Mouse (Mus musculus) kidney, adult 9 months (tissue): ENCODE results near the gene Rhox2h.
A peak's percentile ranks its signal among the peaks of the same experiment; 100 is the strongest.
"Not testable (repeated sequence)": the region's sequence is repeated elsewhere in the genome, so short reads cannot be mapped to it uniquely, and the experiment has no call there.

Experiments
- DNase-seq: peaks from one replicate; pipeline ENCODE4 v3.0.0; 2022

The Rhox2h gene

GRCm38 (mm10) chrX:37673177-37673576, at the start of gene Rhox2h:
TSS of gene Rhox2h (minus strand) at chrX:37673277.
- not testable (repeated sequence) for DNase-seq

DNA sequence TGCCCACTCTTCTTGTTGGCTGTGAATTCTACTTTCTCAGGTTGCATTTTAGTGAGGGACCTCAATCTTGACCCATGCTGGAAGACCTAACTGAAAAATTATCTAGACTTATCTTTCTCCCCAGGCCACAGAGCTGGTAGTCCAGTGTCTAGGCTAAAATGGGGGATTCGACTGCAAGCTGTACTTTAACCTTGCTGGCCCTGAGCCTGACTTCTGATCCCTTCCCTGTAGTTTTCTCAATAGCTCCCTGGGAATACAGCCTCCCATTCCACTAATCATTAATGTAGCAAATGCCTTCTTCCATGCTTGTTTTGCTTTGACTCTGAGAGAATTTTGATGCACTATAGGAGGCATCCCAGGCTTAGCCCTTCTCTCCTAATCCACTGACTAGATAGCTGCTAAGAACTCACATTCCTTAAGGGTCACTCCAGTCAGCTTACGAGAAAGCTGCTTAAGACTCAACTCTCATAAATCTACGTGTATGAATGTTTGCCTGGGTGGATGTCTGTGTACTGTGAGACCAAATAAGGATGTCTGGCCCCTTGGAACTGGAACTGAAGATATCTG, 28.8 kb upstream of the Rhox2h start:
- DNase-seq = peak; percentile 72

DNA sequence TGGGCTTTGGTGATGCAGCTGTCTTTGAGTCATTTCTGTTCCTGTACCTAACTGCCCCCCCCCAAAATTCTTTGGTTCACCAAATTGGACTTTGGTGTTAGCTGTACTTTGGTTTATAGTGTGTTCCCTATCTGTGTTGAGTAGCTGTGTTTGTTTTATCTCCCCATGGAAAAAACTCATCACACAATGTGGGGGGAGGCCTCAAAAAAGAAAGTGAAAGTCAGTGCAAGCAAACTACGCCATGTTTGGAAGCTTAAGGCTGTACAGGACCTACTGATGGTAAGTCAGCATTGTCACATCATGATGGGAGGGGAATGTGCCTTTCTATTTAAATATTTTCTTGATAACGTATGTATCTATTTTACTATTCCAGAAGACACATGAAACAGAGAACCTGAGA, 19.2 kb upstream of the Rhox2h start:
- no peak for DNase-seq

- DNase-seq = no peak
These were observed 10.1 kb upstream of the Rhox2h start for GRCm38 (mm10) chrX:37683031-37683715.

- DNase-seq = not testable (repeated sequence)
These were observed 4.4 kb downstream of the Rhox2h start, which contains the start of gene Rhox3h for GRCm38 (mm10) chrX:37668664-37669063. TSS of gene Rhox3h (minus strand) at chrX:37668764.

DNA sequence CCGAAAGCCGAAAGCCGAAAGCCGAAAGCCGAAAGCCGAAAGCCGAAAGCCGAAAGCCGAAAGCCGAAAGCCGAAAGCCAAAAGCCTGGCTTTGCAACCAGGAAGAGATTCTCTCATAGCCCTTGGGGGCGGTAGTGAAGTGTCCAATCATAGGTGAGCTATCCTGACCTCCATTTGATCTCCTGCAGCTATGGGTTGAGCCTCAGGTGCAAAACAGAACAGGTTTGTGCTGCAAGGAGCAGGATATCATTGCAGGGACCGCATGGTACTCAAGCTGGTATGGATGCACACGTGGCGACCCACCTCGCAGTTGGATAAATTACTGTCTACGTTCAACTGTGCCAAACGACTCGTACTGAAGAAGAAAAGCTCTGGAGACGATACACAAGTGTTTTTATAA, 21.9 kb downstream of the Rhox2h start, which contains the start of gene Rhox4g:
Gene Rhox4g, minus strand, starts transcription at position 101 of the 400 bp plus-strand sequence.
- DNase-seq = not testable (repeated sequence)

DNA sequence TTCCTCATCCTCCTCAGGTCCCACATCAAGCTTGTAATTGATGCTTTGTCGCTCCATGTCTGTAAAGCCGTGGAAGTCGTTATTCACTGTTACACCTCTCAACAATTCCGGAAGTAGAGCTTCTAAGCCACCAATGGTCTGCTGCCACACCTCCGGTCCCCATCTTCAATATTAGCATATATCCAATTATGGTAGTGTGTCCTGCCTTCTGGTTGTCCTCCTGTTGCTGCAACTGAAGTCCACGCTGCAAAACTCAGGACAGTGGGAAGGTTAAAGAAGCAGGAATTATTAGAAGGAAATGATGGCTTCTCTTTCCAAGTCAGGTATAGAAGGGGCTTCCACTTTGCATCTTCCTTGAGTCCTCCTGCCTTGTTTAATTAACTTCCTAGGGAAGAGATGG, 29.7 kb downstream of the Rhox2h start, which contains the start of gene Rhox2g:
Gene Rhox2g, minus strand, starts transcription at position 101 of the 400 bp plus-strand sequence.
- not testable (repeated sequence) for DNase-seq

GRCm38 (mm10) chrX:37628512-37628911, 44.6 kb downstream of the Rhox2h start, which contains the start of gene Rhox3g:
TSS of gene Rhox3g (minus strand) at chrX:37628612.
- DNase-seq = not testable (repeated sequence)
